Mouse (Mus musculus): ENCODE data around the gene Ttc19.

Gene Ttc19

DNA sequence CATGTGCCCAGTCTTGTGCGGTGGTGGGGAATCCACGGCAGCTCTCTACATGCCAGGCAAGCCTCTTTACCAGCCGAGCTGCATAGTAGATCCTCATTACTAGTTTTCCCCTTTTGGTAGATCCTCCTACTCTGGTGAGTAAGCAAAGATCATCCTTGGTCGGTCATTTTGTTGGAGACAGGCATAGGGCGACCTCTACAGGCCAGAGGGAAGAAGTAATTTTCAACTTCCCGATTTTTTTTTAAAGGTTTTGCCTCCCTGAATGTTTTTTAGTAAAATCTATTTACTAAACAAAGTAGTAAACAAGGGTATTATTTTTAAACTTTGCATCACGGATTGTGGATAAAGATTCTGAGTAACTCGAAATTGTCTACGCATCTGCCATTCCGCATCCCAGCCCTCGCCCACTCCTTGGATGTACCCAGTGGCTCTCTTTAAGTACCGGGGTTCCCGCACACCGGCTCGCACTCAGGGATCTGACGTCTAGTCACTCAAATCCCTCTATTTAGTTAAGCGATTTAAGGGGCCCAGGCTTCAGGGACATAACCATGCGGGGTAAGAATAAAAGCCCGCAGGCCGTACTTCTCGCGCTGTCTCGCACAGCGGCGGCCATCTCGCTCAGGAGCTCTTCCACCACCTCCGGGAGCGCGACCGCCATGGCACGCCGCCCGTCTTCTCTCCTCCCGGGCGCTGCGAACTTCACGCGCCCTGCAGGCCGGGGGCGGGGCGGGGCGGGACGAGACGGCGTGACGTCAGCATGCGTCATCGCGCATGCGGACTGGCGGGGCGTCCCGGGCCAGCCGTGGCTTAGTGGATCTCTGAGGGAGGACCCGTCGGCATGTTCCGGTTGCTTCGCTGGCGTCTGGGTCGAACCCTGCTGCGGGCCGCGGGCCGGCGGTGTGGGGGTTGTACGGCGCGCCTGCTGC, at the start of gene Ttc19, which contains the start of gene Zswim7:
Ttc19 (plus strand) TSS at position 799 of the 926 bp plus-strand sequence.
Zswim7 (minus strand) TSS at position 701 of the 926 bp plus-strand sequence.
- no peak for TF ChIP-seq GATA4 (IDR thresholded peaks at IDR 0.05; ENCODE audit: insufficient replicate concordance, low read length)

DNA sequence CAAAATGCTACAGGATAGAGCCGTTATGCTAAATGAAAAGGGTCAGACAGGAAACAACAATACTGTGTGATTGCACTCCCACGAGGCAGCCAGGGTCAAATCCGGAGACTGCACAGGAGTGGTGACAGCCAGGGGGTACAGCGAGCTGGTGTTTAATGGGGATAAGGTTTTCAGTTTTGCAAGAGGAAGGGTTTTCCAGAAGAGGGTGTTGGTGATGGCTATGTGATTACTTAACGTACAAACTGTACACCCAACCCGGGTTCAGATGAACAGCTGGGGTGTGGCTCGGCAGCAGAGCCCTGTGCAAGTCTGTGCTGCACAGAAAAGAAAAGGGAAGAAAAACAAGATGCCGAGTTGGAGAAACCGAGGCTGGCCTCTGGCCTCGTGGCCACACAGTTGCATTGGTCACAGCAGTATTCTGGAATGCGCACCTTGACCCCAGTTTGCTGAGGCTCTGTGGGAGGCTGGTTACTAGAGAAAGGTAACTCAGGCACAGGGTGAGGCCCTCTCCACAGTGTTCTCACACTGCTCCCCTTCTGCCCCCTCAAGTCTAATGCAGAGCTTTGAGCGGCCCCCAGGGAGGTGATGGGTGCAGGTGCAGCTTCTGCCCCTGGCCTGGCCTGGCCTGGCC, 40.5 kb upstream of the Ttc19 start:
- no peak for TF ChIP-seq GATA4 (IDR thresholded peaks at IDR 0.05; ENCODE audit: insufficient replicate concordance, low read length)

DNA sequence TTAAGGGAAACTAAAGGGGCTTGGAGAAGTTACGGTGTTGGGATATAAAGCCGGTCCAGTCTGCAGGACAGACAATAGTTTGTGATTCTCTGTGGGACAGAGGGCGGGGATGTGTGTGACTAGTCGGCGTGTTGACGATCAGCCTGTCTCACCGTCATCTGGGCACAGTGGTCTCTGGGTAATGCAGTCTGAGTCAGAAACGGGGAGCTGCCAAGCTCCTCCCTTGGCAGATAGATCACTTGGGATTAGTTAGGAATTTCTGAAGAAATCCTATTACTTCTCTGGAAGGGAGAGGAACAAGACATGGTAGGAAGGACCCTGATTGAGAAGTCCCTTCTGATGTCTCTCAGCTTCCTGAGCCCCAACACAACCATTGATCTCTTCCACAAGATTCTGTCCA, 37.4 kb upstream of the Ttc19 start:
- TF ChIP-seq GATA4 (IDR thresholded peaks at IDR 0.05; ENCODE audit: insufficient replicate concordance, low read length): no peak

DNA sequence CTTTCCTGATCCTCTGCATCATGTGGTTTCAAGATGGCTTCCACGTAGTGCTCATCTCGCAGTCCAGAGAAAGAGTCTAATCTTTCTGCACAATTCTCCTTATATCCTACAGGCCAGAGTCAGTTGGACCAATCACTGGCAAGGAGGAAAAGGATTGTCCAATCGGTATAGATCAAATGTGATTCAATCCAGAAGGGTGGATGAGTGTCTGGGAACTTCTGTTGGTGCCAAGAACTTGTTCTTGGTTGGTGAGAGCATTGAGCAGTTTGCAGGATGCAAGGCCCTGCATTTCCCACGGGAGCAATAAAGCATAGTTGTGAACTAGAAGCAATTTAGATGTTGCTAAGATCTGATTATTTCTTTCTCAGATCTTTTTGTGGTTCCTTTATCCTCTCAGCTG, 36.8 kb upstream of the Ttc19 start:
- no peak for TF ChIP-seq GATA4 (IDR thresholded peaks at IDR 0.05; ENCODE audit: insufficient replicate concordance, low read length)

DNA sequence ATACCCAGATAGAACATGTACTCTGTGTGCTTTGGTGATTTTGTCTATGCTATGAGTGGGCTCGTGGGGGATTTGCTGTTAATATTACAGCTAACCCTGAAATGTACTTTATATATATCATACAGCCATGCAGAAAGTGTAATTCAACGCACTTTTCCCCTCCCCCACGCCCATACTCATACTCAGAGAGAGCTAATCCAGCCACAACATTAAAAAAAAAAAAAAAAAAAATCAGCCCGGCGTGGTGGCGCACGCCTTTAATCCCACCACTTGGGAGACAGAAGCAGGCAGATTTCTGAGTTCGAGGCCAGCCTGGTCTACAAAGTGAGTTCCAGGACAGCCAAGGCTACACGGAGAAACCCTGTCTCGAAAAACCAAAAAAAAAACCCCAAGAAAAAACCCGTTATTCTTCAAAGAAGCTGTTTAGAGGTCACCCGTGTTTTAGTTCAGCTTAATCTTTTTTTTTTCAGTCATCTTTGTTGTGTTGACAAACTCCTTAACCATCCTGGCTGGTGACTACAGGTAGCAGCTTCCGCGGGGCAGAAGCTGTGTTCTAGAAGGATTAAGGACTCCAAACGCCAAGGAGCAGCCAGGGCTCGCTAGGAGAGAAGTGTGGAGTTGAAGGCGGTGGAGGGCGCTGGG, 33.4 kb upstream of the Ttc19 start:
- TF ChIP-seq GATA4 (IDR thresholded peaks at IDR 0.05; ENCODE audit: insufficient replicate concordance, low read length): no peak

DNA sequence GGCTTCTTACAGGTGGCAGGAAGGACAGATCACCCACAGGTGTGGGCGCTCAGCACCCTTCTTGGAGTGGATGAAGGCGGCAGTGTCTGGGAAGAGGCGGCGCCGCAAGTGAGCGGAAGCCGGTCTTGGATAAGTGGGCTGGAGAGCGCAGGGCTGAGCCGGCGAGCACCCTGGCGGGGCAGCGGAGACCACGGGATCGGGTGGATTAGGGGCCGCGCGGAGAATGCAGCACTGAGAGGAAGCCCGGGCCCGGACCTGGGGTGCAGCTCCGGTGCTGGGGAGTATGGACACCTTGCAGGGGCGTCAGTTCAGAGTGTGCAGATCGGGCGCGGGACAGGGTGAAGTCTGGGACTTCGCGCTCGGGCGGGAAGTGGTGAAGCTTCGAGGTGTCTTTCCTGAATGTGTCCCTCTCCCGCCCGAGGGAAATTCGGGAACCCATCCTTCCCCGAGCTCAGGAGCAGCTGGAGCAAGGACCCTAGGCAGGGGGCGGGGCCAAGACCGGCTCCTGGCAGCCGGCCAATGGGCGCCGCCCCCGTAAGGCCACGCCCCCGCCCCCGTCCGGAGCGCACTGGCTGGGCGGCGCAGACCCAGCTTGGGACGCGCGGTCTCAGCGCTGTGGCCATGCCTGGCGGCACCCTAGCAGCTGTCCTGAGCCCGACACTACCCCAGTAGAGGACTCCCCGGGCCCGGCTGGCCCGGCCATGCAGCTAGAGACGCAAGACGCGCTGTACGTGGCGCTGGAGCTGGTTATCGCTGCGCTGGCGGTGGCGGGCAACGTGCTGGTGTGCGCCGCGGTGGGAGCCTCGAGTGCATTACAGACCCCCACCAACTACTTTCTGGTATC, 32.6 kb upstream of the Ttc19 start, which contains the start of gene Adora2b:
Adora2b (plus strand) TSS at position 584 of the 844 bp plus-strand sequence.
- TF ChIP-seq GATA4 (IDR thresholded peaks at IDR 0.05; ENCODE audit: insufficient replicate concordance, low read length): no peak

DNA sequence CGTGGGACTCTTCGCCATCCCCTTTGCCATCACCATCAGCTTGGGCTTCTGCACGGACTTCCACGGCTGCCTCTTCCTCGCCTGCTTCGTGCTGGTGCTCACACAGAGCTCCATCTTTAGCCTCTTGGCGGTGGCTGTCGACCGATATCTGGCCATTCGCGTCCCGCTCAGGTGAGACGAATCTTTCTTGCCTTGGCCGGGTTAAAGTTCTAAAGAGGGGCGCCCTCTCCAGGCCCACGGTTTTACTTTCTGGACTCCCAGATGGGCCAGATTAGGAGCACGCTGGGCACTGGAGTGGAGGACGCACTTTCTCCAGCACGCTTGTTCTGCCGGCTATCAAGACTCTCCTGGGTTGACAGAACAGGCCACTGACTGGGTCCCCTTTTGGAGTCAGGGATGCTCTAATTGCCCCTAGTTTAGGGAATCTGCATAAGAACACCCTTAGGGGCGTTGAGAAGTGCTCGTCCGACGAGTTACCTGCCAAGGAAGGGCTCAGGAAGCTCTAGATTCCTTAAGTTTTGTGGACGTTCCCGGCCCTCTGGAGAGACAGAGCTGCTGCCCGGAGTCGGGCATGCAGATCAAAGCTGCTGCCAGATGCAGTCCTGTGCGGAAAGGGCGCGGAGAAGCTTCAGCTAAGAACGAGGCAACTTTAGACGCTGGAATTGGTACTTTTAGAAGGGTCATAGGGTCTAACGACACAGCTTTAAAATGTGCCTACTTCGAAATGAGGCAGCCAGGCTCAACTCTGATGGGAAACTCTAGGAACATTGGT, 31.8 kb upstream of the Ttc19 start:
- TF ChIP-seq GATA4 (IDR thresholded peaks at IDR 0.05; ENCODE audit: insufficient replicate concordance, low read length): no peak

DNA sequence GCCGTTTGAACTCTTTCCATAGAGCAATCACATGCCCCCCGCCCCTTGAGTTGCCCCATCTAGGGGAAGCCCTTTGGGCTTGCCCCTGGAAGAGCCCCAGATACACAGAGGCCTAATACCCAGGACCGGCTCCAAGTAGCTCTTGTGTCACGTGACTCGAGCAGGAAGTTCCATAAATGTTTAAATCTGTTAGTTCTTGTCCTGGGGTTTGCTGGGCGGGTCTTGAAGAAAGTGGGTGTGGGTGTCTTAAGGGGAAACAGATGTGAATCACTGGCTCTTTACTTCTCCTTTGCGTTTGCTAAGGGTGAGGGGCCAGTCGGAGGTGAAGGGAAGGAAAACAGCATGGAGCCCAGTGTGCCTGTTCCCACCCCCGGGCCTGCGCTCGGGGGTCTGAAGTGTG, 30.2 kb upstream of the Ttc19 start:
- TF ChIP-seq GATA4 (IDR thresholded peaks at IDR 0.05; ENCODE audit: insufficient replicate concordance, low read length): no peak

DNA sequence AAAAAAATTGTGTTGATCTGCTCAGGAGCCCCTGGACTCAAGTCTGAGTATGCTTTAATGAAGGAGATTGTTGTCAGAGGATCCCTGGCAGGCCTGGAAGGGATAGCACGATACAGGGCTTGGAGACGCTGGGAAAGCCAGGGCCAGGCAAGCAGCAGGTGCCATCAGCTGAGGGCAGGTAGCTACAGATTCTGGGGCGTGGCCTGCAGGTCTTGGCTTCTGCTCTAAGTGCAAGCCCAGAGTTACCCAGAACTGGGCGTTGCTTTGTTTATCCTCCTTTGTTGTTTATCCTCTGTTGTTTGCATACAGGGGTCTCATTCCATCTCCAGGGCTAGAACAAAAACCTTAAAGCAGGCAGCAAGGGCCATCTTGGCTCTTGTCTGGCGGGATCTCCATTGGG, 27.9 kb upstream of the Ttc19 start:
- TF ChIP-seq GATA4 (IDR thresholded peaks at IDR 0.05; ENCODE audit: insufficient replicate concordance, low read length): no peak

DNA sequence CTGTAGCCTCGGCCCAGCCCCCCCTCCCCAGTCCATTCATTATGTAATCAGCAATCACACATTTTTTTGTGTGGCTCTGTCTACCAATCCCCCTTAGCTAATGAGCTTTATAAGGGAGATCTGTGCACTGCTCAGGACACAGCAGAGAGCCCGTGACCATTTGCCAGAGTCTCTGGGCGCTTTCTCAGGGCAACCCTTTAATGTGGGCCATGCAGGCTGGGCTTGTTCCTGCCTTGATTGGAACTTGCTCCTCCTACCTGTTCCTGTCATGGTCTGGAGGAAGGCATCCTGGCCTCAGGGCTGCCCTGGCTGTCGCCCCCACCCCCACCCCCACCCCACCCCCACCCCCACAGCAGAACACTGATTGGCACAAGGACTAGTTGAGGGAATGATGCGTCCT, 22.1 kb upstream of the Ttc19 start:
- no peak for TF ChIP-seq GATA4 (IDR thresholded peaks at IDR 0.05; ENCODE audit: insufficient replicate concordance, low read length)

DNA sequence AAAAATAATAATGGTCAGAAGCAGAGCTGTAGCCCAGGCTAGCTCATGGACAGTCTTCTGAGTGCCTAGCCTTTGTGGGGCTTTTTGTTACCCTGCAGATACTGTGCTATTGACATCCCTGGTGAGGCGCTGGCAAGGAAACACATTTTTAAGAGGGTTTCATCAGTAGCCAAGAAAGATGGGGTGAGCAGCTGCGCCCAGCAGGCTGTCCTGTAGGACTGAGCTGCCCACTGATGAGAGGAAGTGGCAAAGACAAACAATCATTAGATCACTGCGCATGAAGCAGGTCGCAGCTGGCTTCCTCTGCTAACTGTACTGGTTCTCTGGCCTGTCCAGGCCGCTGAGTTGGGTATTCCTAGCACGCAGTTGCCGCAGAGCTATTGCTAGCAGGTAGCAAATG, 17.7 kb upstream of the Ttc19 start:
- no peak for TF ChIP-seq GATA4 (IDR thresholded peaks at IDR 0.05; ENCODE audit: insufficient replicate concordance, low read length)

DNA sequence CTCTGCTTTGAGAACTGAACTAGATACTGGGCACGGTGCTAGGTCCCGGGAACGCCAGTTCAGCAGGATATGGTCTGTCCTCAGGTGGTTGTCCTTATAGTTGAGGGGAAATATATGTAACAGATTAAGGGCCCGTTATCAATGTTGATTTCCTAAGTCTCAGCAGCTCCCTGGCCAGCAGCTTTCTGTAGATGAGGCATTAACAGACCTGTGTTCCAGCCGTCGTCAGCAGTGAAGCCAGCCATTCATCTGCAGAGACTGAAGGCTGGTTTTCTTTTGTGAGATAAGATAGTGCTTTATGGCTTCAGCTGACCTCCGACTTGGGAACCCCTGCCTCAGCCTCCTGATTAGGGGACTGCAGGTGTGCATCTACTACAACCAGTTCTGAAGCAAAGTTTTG, 17.3 kb upstream of the Ttc19 start:
- TF ChIP-seq GATA4 (IDR thresholded peaks at IDR 0.05; ENCODE audit: insufficient replicate concordance, low read length): no peak

DNA sequence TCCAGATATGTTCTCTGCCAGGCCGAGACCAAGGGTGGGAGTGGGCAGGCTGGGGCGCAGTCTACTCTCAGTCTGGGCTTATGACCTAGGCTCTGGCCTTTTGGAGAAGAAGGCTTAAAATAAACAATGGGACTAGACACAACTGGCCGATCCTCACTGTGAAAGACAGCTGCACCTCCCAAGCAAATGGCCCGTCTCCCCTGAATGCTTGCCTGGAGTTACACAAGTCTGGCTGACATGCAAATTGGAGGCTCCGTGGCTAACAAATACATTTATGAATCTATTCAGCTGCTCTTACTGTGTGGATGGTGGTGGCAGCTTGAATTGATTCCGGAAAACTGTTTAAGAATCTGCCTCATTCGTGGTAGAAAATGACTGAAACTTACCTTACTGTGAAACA, 15.6 kb upstream of the Ttc19 start:
- no peak for TF ChIP-seq GATA4 (IDR thresholded peaks at IDR 0.05; ENCODE audit: insufficient replicate concordance, low read length)

Data from liver, adult (tissue).